Mouse (Mus musculus) cerebellum, adult 2 months (tissue): ENCODE measurements around the gene Abl1. TPM values are rescaled to one million over a fixed set of nuclear protein-coding genes. Genes with fewer than 3 reads are reported as not detected.

Source experiments
- DNase-seq, 2 experiments: peaks; one replicate each; pipeline ENCODE4 v3.0.0; 2021
- H3K27ac ChIP-seq: fragments of 200-500 bp; 2 replicates; pipeline ENCODE4 v1.5.1; 2012; ENCODE audit warnings: low read length, control low read depth, inconsistent platforms; ENCODE audit not compliant: insufficient read depth
- H3K27me3 ChIP-seq: fragments of 200-500 bp; 2 replicates; pipeline ENCODE4 v1.6.1; 2012; ENCODE audit warnings: inconsistent platforms, mild to moderate bottlenecking, low read length, moderate library complexity; ENCODE audit not compliant: control insufficient read depth, insufficient read depth
- H3K4me1 ChIP-seq: fragments of 200-500 bp; 2 replicates; pipeline ENCODE4 v1.6.1; 2011; ENCODE audit warnings: low read length; ENCODE audit not compliant: control insufficient read depth, insufficient read depth
- H3K4me3 ChIP-seq: fragments of 200-500 bp; replicated peaks from 2 replicates; pipeline ENCODE3; 2011; ENCODE audit warnings: mild to moderate bottlenecking, low read depth, low read length, control low read depth; ENCODE audit not compliant: insufficient read depth
- CTCF ChIP-seq: fragments of 200-500 bp; IDR thresholded peaks from 2 replicates; pipeline ENCODE4 v1.5.1; 2011; ENCODE audit warnings: low read depth, mild to moderate bottlenecking, control low read depth, low read length, moderate library complexity, borderline replicate concordance; ENCODE audit not compliant: insufficient read depth
- POLR2A ChIP-seq: fragments of 200-500 bp; IDR thresholded peaks from 2 replicates; pipeline ENCODE4 v1.6.1; 2011; ENCODE audit warnings: low read length, control low read depth, borderline replicate concordance; ENCODE audit not compliant: insufficient read depth
- WGBS: fragments of 180-500 bp; shearing (Covaris S2); methylation state at CpG from one replicate; pipeline ENCODE4 v1.1.7; 2018; 5-methylcytosine and 5-hydroxymethylcytosine counted together
- polyA plus RNA-seq: library from polyadenylated mRNA; depleted of rRNA; stranded (reverse); fragments of >200 nt; gene quantifications from 2 replicates; pipeline ENCODE4 v1.2.3, GENCODE M21; 2012; rRNA removed

Gene Abl1
- 42.6 and 45.0 TPM in 2 replicates for polyA plus RNA-seq

- 1% methylated on average over 64 of the region's 64 CpGs for WGBS
- peak; percentile 94 to 98 for DNase-seq
Measured at GRCm38 (mm10) chr2:31688074-31688925, at the start of gene Abl1. Gene Abl1, plus strand, starts transcription at chr2:31688376.

DNA sequence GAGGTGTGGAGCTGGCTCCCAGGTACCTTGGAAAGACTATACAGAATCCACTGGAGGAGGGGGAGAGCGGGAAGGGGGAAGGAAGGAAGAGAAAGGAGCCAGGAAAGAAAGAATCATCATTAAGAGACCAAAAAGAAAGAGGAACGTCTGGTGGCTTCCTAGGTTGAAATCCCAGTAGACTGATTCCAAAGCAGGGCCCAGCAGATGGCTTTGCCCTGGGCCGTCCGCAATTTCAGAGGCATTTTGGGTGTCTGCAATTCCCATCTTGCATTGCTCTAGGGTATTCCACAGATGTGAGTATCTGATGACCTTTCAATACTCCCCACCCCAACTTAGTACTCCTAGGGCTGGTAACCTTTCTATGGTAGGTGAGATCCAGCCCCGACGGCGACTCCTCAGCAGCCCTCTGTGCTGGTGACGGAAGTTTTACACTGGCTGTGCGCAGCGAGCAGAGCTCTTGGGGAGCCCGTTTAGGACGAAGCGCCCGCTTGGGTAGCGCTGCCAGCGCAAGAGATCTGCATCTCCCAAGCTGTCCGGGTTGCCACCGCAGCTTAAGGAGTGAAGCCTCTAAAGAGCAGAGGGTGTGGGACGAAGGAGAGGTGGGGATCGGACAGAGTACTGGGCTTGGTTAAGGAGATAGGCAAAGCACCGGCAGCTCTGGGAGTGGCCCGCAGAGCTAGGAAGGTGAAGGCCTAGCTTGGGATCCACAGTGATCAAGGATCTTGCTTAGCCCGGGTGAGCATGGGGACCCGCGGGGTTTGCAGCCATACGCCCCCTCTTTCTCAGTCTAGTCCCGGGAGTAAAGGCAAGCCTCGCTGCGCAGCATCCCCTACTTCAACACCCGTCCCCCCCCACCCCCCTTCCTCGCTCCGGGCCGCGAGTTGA lies 49.4 kb upstream of the Abl1 start:
- Histone ChIP-seq H3K27me3 (peaks cover 15% of the 10 kb centered on the region; the same call in 1 of the 2 replicates), H3K4me3 (no peak overlapping the region), H3K4me1 (no peaks in the 10 kb centered on the region), H3K27ac (no peak overlapping the region)
- no peak for TF ChIP-seq CTCF
- DNase-seq: no peak
- 3% methylated on average over 34 of the region's 34 CpGs for WGBS

More at GRCm38 (mm10) chr2:31688074-31688925, at the start of gene Abl1:
- Histone ChIP-seq H3K4me1 (0 out of 2 replicates have a peak, but pooled peaks cover 2% of the 10 kb centered on the region), H3K27ac (peak within 1 kb of the TSS; percentile 86), H3K27me3 (no peaks in the 10 kb centered on the region), H3K4me3 (peak within 1 kb of the TSS; percentile 87)
- TF ChIP-seq POLR2A (peak; percentile 55; the same call in 1 of the 2 replicates), CTCF (no peak; the same call in 1 of the 2 replicates)

GRCm38 (mm10) chr2:31639466-31639760 lies 48.8 kb upstream of the Abl1 start:
- Histone ChIP-seq H3K27me3 (peaks cover 15% of the 10 kb centered on the region; the same call in 1 of the 2 replicates), H3K4me3 (no peak overlapping the region), H3K27ac (no peak overlapping the region), H3K4me1 (no peaks in the 10 kb centered on the region)
- DNase-seq: no peak
- TF ChIP-seq POLR2A: no peak
- TF ChIP-seq CTCF: no peak
- WGBS: 0% methylated on average over 12 of the region's 13 CpGs

DNA sequence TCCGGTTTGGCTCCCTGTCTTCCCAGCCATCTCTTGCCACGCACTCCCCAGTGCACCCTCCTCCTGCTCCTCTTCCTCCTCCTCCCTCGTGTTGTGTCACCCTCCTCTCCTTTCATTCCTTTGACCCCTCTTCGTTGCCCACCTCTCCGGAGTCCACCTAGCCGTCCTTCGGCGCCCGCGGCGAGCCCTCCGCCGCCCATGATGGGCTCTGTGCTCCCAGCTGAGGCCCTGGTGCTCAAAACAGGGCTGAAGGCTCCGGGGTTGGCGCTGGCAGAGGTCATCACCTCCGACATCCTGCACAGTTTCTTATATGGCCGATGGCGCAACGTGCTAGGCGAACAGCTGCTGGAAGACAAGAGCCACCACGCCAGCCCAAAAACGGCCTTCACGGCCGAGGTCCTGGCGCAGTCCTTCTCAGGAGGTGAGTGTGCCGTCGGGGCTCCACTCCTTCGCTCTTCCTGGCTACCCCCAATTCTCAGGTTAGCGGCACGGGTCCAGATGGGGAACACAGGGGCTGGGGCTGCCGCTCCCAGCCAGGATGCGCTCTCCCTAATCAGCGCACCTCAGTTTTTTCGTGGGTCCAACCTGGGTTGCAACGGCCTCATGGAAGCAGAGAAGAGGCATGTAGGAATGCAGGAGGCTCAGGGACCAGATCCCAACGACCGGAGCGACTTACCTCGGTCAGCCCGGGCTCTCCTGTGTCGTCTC lies 48.1 kb upstream of the Abl1 start, which contains the start of gene Prdm12:
Gene Prdm12 (plus strand): TSS at position 137 of the 708 bp plus-strand sequence.
- Histone ChIP-seq H3K27me3 (peaks cover 12% of the 10 kb centered on the region; the same call in 1 of the 2 replicates), H3K4me3 (no peak within 1 kb of the TSS), H3K27ac (no peak within 1 kb of the TSS), H3K4me1 (no peaks in the 10 kb centered on the region)
- DNase-seq: no peak
- 2% methylated on average over 41 of the region's 41 CpGs for WGBS
- TF ChIP-seq CTCF: no peak
- no peak for TF ChIP-seq POLR2A

GRCm38 (mm10) chr2:31640609-31641507 lies 47.3 kb upstream of the Abl1 start:
- H3K4me3 ChIP-seq: no peak overlapping the region
- peaks cover 6% of the 10 kb centered on the region; the same call in 1 of the 2 replicates for H3K27me3 ChIP-seq
- H3K4me1 ChIP-seq: no peaks in the 10 kb centered on the region
- H3K27ac ChIP-seq: no peak overlapping the region
- TF ChIP-seq CTCF: no peak
- TF ChIP-seq POLR2A: no peak
- 1% methylated on average over 48 of the region's 48 CpGs for WGBS
- no peak for DNase-seq

DNA sequence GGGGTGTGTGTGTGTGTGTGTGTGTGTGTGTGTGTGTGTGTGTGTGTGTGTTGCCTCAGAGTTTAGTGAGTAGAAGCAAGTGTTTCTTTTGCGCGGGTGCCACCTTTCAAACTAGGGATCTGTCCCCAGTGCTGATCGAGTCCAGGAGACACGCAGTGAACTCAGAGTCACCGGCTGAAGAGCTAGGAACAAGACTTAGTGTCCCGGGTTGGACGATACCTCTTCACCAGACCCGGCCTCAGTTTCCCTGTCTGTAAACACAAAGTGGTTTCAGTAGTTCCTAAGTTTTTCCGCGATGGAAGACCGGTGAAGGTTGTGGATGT lies 46.7 kb upstream of the Abl1 start:
- DNase-seq: no peak
- TF ChIP-seq CTCF (no peak), POLR2A (no peak)
- 2% methylated on average over 11 of the region's 11 CpGs for WGBS
- no peaks in the 10 kb centered on the region for H3K4me1 ChIP-seq
- peaks cover 2% of the 10 kb centered on the region; the same call in 1 of the 2 replicates for H3K27me3 ChIP-seq
- H3K4me3 ChIP-seq: no peak overlapping the region
- H3K27ac ChIP-seq: no peak overlapping the region

- 4% methylated on average over 18 of the region's 18 CpGs for WGBS
- TF ChIP-seq CTCF (no peak), POLR2A (no peak)
- Histone ChIP-seq H3K27ac (no peak overlapping the region), H3K4me3 (no peak overlapping the region), H3K4me1 (no peaks in the 10 kb centered on the region), H3K27me3 (peaks cover 2% of the 10 kb centered on the region; the same call in 1 of the 2 replicates)
- no peak for DNase-seq
Measured at GRCm38 (mm10) chr2:31641929-31642328, 46.2 kb upstream of the Abl1 start.
